Mouse (Mus musculus): ENCODE data around the gene Arpc5. TPM values are rescaled to one million over a fixed set of nuclear protein-coding genes. Genes with fewer than 3 reads are reported as not detected.

Arpc5 gene
- polyA plus RNA-seq, 1 experiment from 2014 or later: 343 TPM

Other genes starting within 250 kb of the Arpc5 start
- gene Apobec4, start 16.0 kb upstream of the Arpc5 start, polyA plus RNA-seq (2015; fragmentation: Nextera tagmentation; extraction: Ambion mirVana): not detected in 2 replicates
- 19.8 and 24.0 TPM in 2 replicates for gene Rgl1, start 191 bp upstream of the Arpc5 start, polyA plus RNA-seq (2015; fragmentation: Nextera tagmentation; extraction: Ambion mirVana)
- 2.5 and 3.4 TPM in 2 replicates for gene Ncf2, start 33.7 kb downstream of the Arpc5 start, polyA plus RNA-seq (2015; fragmentation: Nextera tagmentation; extraction: Ambion mirVana)
- gene Smg7, start 136.1 kb downstream of the Arpc5 start, polyA plus RNA-seq (2015; fragmentation: Nextera tagmentation; extraction: Ambion mirVana): 33.8 and 37.1 TPM in 2 replicates
- gene Nmnat2, start 188.5 kb downstream of the Arpc5 start, polyA plus RNA-seq (2015; fragmentation: Nextera tagmentation; extraction: Ambion mirVana): 68.0 and 70.2 TPM in 2 replicates